Mouse (Mus musculus): ENCODE data around the gene Limd2.
"Not testable (repeated sequence)": the region's sequence is repeated elsewhere in the genome, so short reads cannot be mapped to it uniquely, and the experiment has no call there.

Gene Limd2

DNA sequence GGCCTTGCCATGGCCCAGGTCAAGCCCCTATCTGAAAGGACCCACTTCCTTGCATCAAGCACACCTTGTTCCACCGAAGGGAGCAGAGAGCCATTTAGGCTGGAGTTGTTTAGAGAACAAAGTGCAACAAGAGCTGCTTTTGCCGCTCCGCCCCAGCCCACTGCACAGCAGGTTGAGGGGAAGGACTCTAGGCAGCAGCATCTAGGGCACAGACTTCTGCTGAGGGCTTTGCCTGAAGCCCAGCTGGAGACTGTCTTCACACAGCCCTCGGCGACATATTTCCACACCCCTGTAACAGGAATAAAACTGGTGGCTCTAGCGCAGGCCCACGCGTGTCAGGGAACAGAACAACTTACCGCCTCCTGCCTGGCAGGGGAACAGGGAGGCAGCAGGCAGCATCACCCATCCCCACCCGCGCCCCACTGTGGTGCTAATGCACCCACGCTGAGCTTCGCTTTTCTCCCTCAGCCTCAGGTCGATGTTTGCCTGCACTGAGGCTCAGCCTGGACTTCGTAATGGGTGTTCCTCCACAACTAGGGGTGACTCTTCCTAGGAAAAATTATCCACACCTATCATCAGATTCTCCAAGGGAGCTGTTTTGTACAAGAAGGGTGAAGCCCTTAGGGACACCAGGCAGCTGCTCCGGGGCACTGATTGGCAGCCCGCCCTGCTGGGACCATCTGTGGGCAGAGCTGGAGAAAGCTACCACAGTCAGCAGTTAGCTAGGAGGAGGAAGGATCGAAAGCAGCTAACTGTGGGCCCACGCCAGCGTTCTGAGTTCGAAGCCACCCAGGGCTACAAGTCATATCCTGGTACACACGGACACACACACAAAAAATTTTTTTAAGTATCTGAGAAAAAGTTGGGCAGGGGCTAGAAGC is at the start of gene Limd2, which contains the start of gene Gm10840:
Limd2 (minus strand) TSS at position 20 of the 881 bp plus-strand sequence.
Gm10840 (plus strand) TSS at position 10 of the 881 bp plus-strand sequence.
- peak; percentile 42 for DNase-seq (ENCODE audit: low read depth)

DNA sequence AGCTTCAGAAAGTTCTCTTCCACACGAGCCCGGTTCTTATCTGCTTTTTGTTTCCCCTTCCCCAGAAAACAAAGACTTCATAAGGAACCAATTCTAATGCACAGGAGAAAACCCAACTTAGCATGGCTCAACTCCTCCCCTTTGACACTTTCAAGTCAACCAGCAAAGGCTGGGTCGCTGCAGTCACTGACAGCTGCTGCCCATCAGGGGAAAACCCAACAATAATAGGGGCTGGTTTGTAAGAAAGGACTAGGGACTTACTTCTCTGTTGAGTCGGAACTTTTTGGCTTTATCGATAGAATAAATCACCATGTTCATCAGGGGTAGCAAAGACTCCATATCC is 41.4 kb upstream of the Limd2 start, which contains the start of gene Strada:
Strada (minus strand) TSS at position 46 of the 343 bp plus-strand sequence.
- DNase-seq (ENCODE audit: low read depth), result no peak

DNA sequence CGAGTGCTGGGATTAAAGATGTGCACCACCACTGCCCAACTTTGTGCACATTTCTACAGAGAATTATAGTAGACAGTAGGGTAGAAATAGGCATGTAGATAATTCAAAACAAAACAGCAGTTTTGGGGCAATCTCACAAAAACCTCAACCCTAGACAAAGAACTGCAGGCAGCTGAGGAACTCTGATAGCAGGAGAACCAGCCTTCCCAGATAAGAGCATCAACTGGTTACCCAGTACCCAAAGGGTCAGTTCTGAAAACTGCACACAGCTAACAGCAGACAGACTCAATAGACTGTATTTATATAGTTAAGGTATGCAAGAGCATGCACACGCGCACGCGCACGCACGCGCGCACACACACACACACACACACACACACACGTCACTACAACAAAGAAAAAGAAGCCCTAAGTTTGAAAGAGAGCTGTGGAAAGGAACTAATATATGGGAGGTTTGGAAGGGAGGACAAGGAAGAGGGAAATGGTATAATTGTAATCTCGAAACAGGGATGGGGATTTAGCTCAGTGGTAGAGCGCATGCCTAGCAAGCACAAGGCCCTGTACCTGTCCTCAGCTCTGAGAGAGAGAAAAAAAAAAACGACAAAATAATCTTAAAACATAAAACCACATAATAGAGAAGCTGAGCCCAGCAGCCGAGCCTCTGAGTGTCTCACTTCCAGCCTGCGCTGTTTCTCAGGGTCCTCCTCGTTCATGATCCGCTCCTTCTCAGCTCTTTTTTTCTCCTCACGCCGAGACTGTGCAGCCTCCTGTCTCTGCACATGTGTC is 40.9 kb upstream of the Limd2 start:
- no peak for DNase-seq (ENCODE audit: low read depth)

DNA sequence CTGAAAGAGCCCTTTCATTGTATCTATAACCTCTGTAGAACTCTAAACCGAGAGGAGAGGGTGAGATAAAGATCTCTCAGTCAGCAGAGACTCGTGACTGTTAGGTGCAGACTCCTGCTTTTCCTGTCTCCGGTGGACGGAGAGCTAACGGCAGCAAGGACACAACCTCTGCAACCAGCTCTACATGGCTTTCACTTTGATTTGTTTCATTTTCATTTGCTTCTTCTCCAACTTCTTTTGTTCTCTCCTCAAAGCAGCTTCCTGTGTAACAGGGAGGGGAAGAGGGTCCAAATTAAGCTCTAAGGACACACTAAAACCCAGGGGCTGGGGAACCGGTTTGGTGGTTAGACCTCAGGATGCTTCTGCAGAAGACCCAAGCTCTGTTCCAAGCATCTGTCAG is 40.1 kb upstream of the Limd2 start:
- DNase-seq (ENCODE audit: low read depth), result no peak

DNA sequence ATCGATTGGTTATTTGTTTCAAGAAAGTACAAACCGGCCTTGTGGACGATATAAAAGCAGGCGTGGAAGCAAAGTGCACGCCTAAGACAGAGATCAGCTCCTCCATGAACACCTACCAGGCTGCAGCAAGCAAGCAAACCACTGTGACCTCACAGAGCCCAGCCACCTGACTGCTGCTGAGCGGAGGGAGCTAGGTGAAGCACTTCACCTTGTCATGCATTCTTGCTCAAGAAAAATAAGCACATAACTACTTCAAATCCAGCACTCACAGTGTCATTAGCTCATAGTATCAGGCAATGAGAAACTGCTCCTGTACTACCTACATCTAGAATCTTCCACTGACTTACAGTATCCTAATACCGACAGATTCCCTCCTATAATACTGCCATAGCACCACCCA is 39.3 kb upstream of the Limd2 start:
- DNase-seq (ENCODE audit: low read depth), result not testable (repeated sequence)

DNA sequence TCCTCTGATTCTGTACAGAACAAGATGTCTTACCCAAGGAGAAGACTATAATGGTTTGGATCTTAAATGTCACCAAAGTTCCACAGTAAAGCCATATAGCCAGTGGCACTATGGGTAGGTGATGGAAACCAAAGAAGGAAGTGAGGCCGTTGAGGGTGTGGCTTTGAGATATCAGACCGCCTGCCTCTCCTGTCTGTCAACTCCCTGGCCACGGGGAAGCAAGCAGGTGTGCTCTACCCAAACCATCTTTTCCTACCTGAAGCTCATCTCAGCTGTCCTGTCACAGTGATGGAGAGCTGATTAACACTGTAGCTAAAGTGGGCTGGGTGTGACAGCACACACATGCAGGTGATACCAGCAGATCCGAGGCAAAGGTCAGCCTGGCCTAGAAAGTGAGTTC is 37.6 kb upstream of the Limd2 start:
- DNase-seq (ENCODE audit: low read depth), result no peak

DNA sequence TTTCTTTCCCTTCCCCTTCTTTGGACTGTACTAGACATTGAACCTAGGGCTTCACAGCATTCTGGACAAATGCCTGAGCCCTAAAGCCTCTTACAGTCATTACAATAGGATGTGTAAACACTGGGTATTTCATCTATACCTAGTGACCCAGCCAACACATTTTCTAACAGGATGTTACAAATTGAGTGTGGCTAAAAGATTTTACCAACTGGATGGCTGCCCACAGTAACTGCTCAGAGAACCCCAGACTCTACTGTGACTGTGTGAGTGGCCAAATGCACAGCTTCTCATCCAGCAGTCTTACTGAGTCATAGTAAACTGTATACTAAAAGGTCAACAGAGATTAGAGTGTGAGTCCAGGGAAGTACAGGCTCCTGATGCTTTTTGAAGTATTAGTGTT is 34.7 kb upstream of the Limd2 start:
- peak; percentile 78 for DNase-seq (ENCODE audit: low read depth)

DNA sequence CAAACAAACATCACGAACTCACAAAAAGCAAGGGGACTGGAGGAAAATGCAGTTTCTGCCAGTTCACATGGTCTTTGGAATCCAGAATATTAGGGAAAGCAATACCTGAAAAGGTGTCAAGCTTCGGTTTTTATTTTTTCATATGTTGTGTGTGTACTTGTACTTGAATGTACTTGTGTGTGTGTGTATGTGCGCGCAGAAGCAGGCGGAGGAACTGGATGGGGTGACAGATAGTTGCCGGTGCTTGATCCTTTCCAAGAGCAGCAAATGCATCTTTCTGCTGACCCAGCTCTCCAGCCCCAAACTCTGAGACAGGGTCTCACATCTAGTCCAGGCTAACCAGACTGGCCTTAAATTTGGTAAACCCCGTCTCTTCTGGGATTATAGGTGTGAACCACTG is 34.2 kb upstream of the Limd2 start:
- peak; percentile 9 for DNase-seq (ENCODE audit: low read depth)

DNA sequence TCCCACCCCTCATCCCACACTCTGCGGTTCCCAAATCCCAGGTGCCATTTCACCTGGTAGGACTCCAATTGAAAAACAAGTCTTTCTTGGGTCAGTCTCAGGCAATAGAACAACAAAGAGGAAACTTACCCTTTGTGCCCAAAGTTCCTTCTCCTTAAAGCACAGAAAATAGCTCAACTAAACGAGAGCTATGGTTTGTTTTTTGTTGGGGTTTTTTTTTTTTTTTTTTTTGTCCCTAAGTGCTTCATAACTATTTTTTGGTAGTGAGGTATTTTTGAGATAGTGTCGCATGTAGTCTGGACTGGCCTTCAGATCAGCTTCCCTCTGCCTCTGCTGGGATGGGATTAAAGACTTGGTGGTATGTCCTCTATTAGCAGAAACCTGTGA is 33.5 kb upstream of the Limd2 start:
- no peak for DNase-seq (ENCODE audit: low read depth)

DNA sequence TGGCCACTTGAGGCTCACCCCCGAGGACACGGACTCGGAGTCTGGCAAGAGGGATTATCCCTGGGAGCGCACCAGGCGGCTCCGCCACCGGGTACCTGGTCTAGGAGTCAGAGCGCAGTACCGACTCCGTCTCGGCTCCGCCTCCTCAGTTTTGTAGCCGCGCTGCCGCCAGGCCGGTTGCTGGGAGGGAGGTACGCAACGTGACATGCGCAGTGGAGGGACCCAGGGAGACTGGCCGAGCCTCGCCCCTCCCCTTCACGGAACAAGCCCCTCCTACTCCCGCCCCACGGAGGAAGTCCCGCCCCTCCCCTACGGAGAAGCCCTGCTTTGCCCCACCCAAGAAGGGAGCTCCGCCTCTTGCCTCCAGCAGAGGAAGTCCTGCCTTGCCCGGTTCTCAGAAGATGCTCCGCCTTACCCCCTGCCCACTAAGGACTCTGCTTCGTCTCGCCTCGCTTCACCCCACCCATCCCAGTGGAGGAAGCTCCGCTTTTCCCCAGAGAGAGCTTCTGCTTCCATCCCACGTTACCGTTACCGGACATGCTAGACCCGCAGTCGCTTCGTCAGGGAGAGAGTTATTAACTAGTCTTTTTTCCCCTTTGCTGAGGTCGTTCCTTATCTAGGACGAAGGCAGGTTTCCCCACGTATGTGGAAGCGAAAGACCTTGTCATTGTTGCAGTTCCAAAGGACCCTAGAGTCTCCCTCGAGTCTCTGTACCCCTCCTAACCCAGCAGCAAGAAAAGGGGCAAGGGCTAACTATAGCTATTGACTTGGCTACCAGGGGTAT is 32.9 kb upstream of the Limd2 start:
- DNase-seq (ENCODE audit: low read depth), result peak; percentile 99

DNA sequence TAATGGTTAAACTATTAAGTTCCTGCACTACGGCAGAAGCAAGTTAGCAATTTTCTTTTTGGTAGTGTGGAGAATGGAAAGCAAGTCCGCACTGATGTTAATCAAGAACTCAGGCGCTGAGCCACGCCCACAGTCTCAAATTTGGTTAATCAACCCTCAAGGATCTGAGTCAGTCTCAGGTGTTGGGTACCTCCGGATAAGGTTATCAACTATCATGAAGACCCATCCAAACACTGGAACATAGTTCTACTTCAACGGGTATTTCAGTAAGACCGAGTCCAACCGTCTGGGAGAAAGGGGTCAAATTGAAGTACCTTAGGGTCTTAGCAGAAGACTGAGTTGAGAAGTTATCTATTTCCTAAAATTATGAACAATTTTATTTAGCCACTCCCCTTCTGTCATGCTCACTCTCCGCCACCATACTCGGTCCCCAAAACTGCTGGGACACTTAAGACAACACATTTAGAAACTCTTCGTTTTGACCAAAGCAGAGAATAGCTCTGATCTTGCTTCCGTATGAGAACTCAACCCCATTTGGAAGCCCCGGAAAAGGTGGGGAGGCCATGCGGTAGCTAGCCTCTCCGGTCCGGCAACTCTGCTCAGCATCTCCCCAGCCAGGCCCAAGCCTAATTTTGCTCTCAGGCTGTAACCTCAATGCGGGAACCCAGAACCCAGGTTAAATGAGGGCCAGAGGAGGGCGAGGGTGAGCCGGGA is 32.2 kb upstream of the Limd2 start:
- no peak for DNase-seq (ENCODE audit: low read depth)

DNA sequence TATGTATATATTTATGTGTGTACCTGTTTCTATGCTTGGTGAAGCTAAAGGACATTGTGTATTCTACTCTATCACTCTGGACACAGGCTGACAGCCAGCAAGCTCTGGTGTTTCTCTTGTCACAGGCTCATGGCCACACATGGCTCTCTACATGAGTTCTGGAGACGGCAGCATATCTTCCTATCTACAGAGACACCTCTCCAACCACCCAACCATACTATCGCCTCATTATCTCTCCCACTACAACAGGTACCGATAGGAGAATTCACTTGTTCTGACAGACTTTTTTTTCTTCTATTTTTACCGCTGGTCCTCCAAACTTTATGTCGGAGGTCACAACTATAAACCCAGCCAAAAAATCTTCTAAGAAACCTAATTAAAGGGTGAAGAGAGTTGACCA is 31.6 kb upstream of the Limd2 start:
- DNase-seq (ENCODE audit: low read depth), result no peak

DNA sequence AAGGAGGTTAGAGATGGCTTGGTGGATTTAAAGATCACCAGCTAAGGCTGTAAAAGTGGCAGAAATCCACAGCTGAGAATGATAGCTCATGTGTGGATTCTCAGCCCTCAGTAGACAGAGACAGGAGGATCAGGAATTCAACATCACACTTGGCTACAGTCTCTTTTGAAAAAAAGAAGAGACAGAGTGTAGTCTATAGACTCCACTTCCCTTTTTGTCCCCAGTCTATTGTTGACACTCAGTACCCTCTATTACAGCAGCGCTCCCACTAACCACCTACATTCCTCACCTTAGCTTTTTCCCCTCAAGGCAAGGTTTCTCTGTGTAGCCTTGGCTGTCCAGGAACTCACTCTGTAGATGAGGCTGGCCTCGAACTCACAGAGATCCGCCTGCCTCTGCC is 31.1 kb upstream of the Limd2 start:
- no peak for DNase-seq (ENCODE audit: low read depth)

DNA sequence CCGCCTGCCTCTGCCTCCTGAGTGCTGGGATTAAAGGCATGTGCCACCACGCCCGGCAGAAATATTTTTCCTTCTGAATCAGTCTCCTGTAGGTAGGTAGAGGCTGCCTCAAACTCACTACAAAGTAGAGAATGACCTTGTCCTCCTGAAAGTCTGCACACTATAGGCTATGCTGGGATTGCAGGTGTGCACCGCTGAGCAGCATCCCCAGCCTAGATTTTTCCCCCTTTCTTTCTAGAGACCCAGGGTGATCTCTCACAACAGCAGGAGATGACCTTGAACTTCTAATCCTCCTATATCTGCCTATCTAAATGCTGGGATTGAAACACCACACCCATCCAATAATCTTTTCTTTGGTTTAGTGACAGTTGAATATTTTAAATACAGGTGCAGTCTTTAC is 26.7 kb upstream of the Limd2 start:
- DNase-seq (ENCODE audit: low read depth), result no peak

DNA sequence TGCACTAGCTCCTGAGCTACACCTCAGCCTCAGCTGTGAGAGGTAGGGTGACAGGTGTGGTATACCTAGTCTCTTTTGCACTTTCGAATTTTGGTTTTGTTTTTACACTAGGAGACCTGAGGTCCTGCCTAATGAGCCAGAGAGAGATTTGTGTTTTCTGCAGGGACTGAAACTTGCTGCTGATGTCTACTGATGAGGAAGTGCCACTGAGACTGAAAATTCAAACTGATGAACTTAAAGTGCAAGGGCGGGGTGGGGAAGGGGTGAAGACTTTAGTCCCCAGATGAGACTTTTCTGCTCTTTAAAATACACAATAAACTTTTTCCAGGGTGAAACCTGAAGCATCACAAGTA is 19.8 kb upstream of the Limd2 start:
- DNase-seq (ENCODE audit: low read depth), result no peak

DNA sequence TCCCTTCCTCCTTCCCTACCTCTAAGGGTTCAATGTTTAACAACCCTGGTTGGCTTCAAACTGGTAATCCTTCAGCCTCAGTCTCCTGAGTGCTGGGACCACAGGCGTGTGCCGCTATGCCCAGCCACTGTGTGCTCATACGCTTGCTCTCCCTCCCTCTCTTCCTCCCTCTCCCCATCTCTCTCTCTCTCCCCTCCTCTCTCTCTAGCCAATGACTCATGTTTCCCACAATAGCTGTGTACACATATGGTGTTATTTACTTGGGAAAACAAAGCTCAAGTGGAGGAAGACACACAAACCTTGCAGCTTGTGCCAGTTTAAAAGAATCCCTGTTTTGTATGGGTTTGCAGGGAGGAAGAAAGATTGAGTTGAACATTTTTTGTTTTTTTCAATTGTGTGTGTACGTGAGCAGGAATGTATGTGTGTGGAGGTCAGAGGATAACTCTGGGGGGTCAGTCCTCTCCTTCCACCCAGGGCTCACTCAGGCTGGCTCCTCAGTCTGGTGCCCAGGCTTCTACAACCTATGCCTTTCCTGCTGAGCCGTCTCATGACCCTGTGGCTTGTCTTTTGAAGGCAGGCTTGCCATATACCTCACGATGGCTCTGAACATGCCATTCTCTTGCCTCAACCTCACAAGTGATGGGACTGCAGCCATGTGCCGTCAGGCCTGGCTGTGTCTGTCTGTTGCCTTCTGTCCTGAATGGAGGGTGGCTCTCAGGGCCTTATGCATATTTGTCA is 19.2 kb upstream of the Limd2 start:
- peak; percentile 66 for DNase-seq (ENCODE audit: low read depth)

DNA sequence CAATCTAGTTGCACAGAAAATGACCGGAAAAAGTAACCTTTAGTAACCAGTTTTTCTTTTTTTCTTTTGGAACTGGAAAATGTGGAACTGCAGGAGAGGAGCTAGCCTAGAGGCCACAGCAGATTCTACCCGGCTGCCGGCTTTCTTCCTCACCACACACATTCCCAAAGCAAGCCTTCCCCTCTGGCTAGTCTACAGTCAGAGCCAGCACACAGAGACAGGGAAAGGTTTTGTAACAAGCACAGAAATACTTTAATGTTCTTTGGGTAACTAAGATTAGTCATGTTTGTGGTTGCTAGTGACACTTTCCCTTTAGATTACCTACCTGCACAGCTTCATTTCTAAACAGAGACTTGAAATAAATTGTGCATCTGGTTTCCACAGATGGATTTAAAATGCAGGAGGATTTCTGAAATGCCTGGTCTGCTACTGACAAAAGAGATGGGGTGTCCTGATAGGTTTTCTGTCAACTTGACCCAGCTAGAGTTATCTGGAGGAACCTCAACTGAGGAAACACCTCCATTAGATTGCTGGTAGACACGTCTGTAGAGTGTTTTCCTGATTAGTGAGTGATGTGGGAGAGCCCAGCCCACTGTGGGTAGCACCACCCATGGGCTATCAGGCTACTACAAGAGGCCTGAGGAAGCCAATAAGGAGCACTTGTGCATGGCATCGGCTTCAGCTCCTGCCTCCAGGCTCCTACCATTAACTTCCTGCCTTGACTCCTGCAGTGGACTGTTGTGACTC is 17.5 kb upstream of the Limd2 start:
- DNase-seq (ENCODE audit: low read depth), result peak; percentile 20

DNA sequence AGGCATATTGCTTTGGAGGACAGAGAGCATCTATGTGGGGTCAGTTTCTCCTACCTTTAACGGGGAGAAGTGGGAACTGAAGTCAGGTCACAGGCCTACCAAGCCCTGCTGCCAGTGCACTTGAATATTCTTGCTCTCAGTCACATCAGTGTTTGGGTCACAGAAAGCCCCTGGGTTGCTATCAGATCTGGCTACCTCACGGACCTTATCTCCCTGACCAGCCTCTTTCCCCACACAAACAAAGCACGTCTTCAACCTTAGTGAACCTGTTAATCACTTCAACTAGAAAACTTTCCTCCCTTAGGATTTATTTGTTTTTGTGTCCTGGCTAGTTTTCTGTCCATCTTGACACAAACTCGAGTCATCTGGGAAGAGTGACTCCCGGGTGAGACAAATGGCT is 15.7 kb upstream of the Limd2 start:
- DNase-seq (ENCODE audit: low read depth), result no peak

DNA sequence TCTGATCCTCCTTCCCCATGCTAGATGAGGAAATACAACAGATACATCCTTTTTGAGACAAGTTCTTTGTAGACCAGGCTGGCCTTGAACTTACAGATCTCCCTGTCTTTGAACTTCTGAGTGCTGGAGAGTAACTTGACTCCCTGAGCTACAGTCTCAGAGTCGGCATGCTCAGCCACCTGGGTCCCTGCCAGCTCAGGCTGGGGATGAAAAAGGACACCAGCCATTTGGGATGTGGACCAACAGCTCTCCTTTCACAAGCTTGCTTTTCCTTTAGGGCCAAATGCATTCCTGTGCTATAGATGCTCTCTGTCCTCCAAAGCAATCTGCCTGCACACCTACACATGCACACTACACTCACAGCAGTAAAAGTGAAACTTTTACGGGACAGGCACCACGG is 14.4 kb upstream of the Limd2 start:
- DNase-seq (ENCODE audit: low read depth), result peak; percentile 67

DNA sequence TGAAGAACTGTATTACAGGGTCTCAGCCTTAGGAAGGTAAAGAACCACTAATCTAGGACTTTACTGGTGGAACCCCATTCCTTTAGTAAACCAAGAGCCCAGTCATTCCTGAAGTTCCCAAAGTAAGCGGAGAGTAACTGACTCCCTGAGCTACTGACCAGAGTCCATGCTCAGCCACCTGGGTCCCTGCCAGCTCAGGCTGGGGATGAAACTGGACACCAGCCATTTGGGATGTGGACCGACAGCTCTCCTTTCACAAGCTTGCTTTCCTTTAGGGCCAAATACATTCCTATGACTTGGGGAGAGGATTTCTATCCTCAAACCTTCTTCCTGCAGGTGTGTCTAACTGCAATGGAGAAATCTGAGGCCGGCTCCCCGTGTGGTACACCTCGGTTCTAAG is 13.7 kb upstream of the Limd2 start:
- DNase-seq (ENCODE audit: low read depth), result peak; percentile 74
